Comparison of ENCODE assay signal across 18 mouse cellular contexts in the genomic region with DNA sequence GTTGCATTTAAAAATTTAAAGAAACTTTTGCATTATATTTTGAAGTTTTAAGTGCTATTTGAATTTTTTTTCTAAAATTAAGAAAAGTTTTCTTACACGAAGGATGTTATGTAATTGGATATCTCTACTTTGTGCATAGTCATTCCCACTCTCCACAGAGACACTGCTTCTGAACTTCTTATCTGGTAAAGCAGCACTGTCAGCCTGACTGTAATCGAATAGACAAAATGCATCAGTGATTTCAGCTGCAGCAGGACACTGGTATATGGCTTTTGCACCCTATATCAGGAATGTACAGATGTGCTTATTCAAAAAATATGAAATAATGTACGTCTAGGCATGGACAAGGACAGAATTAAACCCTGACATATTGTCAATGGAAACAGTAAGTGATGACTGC.
DNase-seq lines count a peak whose midpoint lies in the region; ATAC-seq lines count a peak whose summit lies in the region.
"Had no signal": no experiment of that assay in that cellular context is flagged by ENCODE, and none has a peak within 500 bp of the region (broad histone marks: within the 10 kb centered on the region; RNA-seq: fewer than 3 reads in every experiment).

No protein-coding gene starts in this region.

- H3K4me2 ChIP-seq in heart, embryonic 11.5 days: no peak overlapping the region
- H3K4me2 ChIP-seq: embryonic facial prominence, embryonic 13.5 days; forebrain, embryonic 12.5 days; hindbrain, embryonic 14.5 days had no signal

- intact Hi-C loops in heart, postnatal 36 days (cut with DNase I): no loop called here

- no peaks in the 10 kb centered on the region for H3K36me3 ChIP-seq in heart, embryonic 11.5 days (ENCODE audit: control insufficient read depth, insufficient read depth, low read length)
- H3K36me3 ChIP-seq: embryonic facial prominence, embryonic 13.5 days; forebrain, embryonic 12.5 days had no signal

- 63% methylated on average over 3 of the region's 3 CpGs for WGBS in heart, embryonic 11.5 days (ENCODE audit: insufficient replicate concordance)

- H3K27me3 ChIP-seq in heart, embryonic 11.5 days (ENCODE audit: control insufficient read depth, insufficient read depth, low read length): no peaks in the 10 kb centered on the region
- H3K27me3 ChIP-seq: embryonic facial prominence, embryonic 13.5 days; forebrain, embryonic 12.5 days had no signal

- no peak overlapping the region for H3K4me3 ChIP-seq in heart, embryonic 11.5 days (ENCODE audit: low read depth, low read length)
- H3K4me3 ChIP-seq: embryonic facial prominence, embryonic 13.5 days; forebrain, embryonic 12.5 days; heart, adult 2 months had no signal

- H3K9me3 ChIP-seq in heart, embryonic 11.5 days (replicated peaks; ENCODE audit: control insufficient read depth, low read length): no peaks in the 10 kb centered on the region
- H3K9me3 ChIP-seq: embryonic facial prominence, embryonic 13.5 days; forebrain, embryonic 12.5 days had no signal

- DNase-seq in heart, postnatal 36 days: no peak
- peak; percentile 66 for DNase-seq in 416B (ENCODE audit: low read depth)
- no peak for DNase-seq in kidney, postnatal 4 days
- DNase-seq in gastrocnemius, postnatal 4 days (ENCODE audit: low spot score in 2 of 2): no peak
- DNase-seq: adrenal gland, adult 8-10 months; adrenal gland, postnatal 36 days; cerebellum, adult 8-10 months; cerebellum, postnatal 14 days; gastrocnemius, postnatal 10 days; heart, adult 2 months; heart, postnatal 10 days had no signal

- ATAC-seq in heart, embryonic 11.5 days (replicated peaks; ENCODE audit: insufficient number of reproducible peaks, low FRiP score, low TSS enrichment): peak; percentile 77; the same call in 1 of the 2 replicates
- ATAC-seq in common myeloid progenitor, adult 5-6 weeks (replicated peaks; ENCODE audit: low read depth, poor library complexity, severe bottlenecking): peak; percentile 56; the same call in 1 of the 2 replicates
- ATAC-seq in megakaryocyte progenitor cell, adult 5-6 weeks (replicated peaks; ENCODE audit: poor library complexity): peak; percentile 90
- ATAC-seq: forebrain, embryonic 16.5 days had no signal

- no peak overlapping the region for H3K27ac ChIP-seq in heart, embryonic 11.5 days (ENCODE audit: low read depth, low read length)
- H3K27ac ChIP-seq: embryonic facial prominence, embryonic 13.5 days; forebrain, embryonic 12.5 days; heart, adult 2 months; hindbrain, embryonic 14.5 days had no signal

- no peak overlapping the region for H3K9ac ChIP-seq in heart, embryonic 11.5 days (ENCODE audit: low read depth, low read length)
- H3K9ac ChIP-seq: embryonic facial prominence, embryonic 13.5 days; forebrain, embryonic 12.5 days; hindbrain, embryonic 14.5 days had no signal

- no peaks in the 10 kb centered on the region for H3K4me1 ChIP-seq in heart, embryonic 11.5 days (ENCODE audit: control insufficient read depth, insufficient read depth, low read length)
- H3K4me1 ChIP-seq: embryonic facial prominence, embryonic 13.5 days; forebrain, embryonic 12.5 days had no signal
